Mouse (Mus musculus): ENCODE results near the gene Gm5622. TPM values are rescaled to one million over a fixed set of nuclear protein-coding genes. Genes with fewer than 3 reads are reported as not detected.

Gm5622 gene
- polyA plus RNA-seq (2014; fragmentation: Illumina TruSeq; extraction: RNeasy Lipid Tissue Mini Kit (QIAGEN cat#74804); ENCODE audit: low read depth, low replicate concordance) = not detected

DNA sequence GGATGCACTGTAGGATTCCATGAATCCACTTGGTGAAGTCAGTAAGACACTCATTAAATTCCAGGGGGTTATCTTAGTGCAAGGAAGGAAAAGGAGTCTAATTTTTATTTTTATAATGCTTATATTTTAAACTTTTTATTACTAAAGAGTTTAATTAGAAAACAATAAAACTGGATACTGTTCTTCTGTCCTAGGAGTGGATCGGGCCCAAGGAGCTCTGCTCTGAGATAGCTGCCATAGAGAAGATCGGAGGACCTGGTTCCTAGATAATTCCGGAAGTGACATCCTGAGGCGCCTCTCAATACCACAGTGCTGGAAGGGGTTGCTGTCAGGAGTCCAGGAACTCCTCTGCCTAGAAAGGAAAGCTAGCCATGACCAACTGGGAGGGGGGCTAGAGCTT, at the start of gene Gm5622:
TSS of gene Gm5622 (plus strand) at position 301 of the 400 bp plus-strand sequence.

DNA sequence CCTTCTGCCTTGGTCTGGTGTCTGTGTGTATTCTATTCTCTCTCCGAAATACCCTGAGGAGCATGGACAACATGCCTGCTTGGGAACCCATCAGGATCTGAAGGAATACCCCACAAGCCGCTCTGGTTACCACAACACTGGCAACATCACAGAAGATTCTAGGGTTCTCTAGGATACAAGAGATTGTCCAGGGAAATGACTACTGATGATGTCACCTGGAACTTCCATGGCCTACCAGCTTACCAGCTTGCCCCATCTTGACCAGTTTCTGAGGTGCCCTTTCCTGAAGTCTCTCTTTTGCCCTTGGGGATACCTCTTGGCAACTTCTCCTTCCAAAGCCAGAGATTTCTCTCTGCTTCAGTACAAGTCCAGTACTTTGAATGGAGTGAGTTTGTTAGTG, 21.4 kb downstream of the Gm5622 start, which contains the start of gene Gm17175:
TSS of gene Gm17175 (minus strand) at position 101 of the 400 bp plus-strand sequence.

DNA sequence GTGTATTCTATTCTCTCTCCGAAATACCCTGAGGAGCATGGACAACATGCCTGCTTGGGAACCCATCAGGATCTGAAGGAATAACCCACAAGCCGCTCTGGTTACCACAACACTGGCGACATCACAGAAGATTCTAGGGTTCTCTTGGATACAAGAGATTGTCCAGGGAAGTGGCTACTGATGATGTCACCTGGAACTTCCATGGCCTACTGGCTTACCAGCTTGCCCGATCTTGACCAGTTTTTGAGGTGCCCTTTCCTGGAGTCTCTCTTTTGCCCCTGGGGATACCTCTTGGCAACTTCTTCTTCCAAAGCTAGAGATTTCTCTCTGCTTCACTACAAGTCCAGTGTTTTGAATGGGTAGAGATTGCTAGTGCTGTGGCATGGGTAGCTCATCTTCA, 39.4 kb downstream of the Gm5622 start, which contains the start of gene Gm17174:
TSS of gene Gm17174 (minus strand) at position 101 of the 400 bp plus-strand sequence.

DNA sequence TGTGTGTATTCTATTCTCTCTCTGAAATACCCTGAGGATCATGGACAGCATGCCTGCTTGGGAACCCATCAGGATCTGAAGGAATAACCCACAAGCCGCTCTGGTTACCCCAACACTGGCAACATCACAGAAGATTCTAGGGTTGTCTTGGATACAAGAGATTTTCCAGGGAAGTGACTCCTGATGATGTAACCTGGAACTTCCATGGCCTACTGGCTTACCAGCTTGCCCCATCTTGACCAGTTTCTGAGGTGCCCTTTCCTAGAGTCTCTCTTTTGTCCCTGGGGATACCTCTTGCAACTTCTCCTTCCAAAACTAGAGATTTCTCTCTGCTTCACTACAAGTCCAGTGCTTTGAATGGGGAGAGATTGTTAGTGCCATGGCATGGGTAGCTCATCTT, 58.6 kb downstream of the Gm5622 start, which contains the start of gene Gm17078:
TSS of gene Gm17078 (minus strand) at position 101 of the 400 bp plus-strand sequence.

DNA sequence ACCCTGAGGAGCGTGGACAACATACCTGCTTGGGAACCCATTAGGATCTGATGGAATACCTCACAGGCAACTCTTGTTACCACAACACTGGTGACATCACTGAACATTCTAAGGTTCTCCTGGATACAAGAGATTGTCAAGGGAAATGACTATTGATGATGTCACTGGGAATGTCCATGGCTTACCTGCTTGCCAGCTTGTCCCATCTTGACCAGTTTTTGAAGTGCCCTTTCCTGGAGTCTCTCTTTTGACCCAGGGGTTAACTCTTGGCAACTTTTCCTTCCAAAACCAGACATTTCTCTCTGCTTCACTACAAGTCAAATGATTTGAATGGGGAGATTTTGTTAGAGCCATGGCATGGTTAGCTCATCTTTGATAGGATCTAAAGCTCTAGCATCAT, 83.0 kb downstream of the Gm5622 start, which contains the start of gene Gm4181:
TSS of gene Gm4181 (minus strand) at position 101 of the 400 bp plus-strand sequence.

DNA sequence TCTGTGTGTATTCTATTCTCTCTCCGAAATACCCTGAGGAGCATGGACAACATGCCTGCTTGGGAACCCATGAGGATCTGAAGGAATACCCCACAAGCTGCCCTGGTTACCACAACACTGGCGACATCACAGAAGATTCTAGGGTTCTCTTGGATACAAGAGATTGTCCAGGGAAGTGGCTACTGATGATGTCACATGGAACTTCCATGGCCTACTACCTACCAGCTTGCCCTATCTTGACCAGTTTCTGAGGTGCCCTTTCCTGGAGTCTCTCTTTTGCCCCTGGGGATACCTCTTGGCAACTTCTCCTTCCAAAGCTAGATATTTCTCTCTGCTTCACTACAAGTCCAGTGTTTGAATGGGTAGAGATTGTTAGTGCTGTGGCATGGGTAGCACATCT, 142.8 kb downstream of the Gm5622 start, which contains the start of gene Gm17079:
TSS of gene Gm17079 (minus strand) at position 101 of the 400 bp plus-strand sequence.

Other genes starting within 250 kb of the Gm5622 start
- gene Gm7247, start 191.0 kb upstream of the Gm5622 start, polyA plus RNA-seq (2014; fragmentation: Illumina TruSeq; extraction: RNeasy Lipid Tissue Mini Kit (QIAGEN cat#74804); ENCODE audit: low read depth, low replicate concordance) = not detected
- gene Vmn2r88, start 142.0 kb upstream of the Gm5622 start, polyA plus RNA-seq (2014; fragmentation: Illumina TruSeq; extraction: RNeasy Lipid Tissue Mini Kit (QIAGEN cat#74804); ENCODE audit: low read depth, low replicate concordance) = not detected
- not detected for gene Vmn2r89, start 100.9 kb upstream of the Gm5622 start, polyA plus RNA-seq (2014; fragmentation: Illumina TruSeq; extraction: RNeasy Lipid Tissue Mini Kit (QIAGEN cat#74804); ENCODE audit: low read depth, low replicate concordance)
- not detected for gene Gm17175, start 21.3 kb downstream of the Gm5622 start, polyA plus RNA-seq (2014; fragmentation: Illumina TruSeq; extraction: RNeasy Lipid Tissue Mini Kit (QIAGEN cat#74804); ENCODE audit: low read depth, low replicate concordance)
- not detected for gene Gm17174, start 39.3 kb downstream of the Gm5622 start, polyA plus RNA-seq (2014; fragmentation: Illumina TruSeq; extraction: RNeasy Lipid Tissue Mini Kit (QIAGEN cat#74804); ENCODE audit: low read depth, low replicate concordance)
- gene Gm17078, start 58.5 kb downstream of the Gm5622 start, polyA plus RNA-seq (2014; fragmentation: Illumina TruSeq; extraction: RNeasy Lipid Tissue Mini Kit (QIAGEN cat#74804); ENCODE audit: low read depth, low replicate concordance) = not detected
- not detected for gene Gm4181, start 82.9 kb downstream of the Gm5622 start, polyA plus RNA-seq (2014; fragmentation: Illumina TruSeq; extraction: RNeasy Lipid Tissue Mini Kit (QIAGEN cat#74804); ENCODE audit: low read depth, low replicate concordance)
- not detected for gene Gm17079, start 142.7 kb downstream of the Gm5622 start, polyA plus RNA-seq (2014; fragmentation: Illumina TruSeq; extraction: RNeasy Lipid Tissue Mini Kit (QIAGEN cat#74804); ENCODE audit: low read depth, low replicate concordance)
- gene Gm5800, start 164.4 kb downstream of the Gm5622 start, polyA plus RNA-seq (2014; fragmentation: Illumina TruSeq; extraction: RNeasy Lipid Tissue Mini Kit (QIAGEN cat#74804); ENCODE audit: low read depth, low replicate concordance) = not detected
- gene Ang4, start 220.8 kb downstream of the Gm5622 start, polyA plus RNA-seq (2014; fragmentation: Illumina TruSeq; extraction: RNeasy Lipid Tissue Mini Kit (QIAGEN cat#74804); ENCODE audit: low read depth, low replicate concordance) = not detected
- not detected for gene AY358078, start 247.3 kb downstream of the Gm5622 start, polyA plus RNA-seq (2014; fragmentation: Illumina TruSeq; extraction: RNeasy Lipid Tissue Mini Kit (QIAGEN cat#74804); ENCODE audit: low read depth, low replicate concordance)